Mouse (Mus musculus): ENCODE measurements around the gene Sh3bgrl. TPM values are rescaled to one million over a fixed set of nuclear protein-coding genes. Genes with fewer than 3 reads are reported as not detected.
A peak's percentile ranks its signal among the peaks of the same experiment; 100 is the strongest.

The Sh3bgrl gene
- polyA plus RNA-seq, 1 experiment from 2014 or later = 210 TPM

GRCm38 (mm10) chrX:109136306-109136705 lies 41.1 kb downstream of the Sh3bgrl start:
- no peak for ATAC-seq
- H3K9me3 ChIP-seq = no peaks in the 10 kb centered on the region
- no peak overlapping the region for H3K27ac ChIP-seq
- no peak overlapping the region for H3K4me2 ChIP-seq (replicated peaks)
- H3K36me3 ChIP-seq = no peaks in the 10 kb centered on the region
- H3K27me3 ChIP-seq = no peaks in the 10 kb centered on the region
- H3K9ac ChIP-seq (replicated peaks) = no peak overlapping the region
- H3K4me1 ChIP-seq (replicated peaks) = 0 out of 2 replicates have a peak, but pooled peaks cover 3% of the 10 kb centered on the region
- H3K4me3 ChIP-seq (replicated peaks) = no peak overlapping the region

- Histone ChIP-seq H3K4me2 (replicated peaks) (no peak overlapping the region), H3K9ac (replicated peaks) (no peak overlapping the region), H3K36me3 (no peaks in the 10 kb centered on the region), H3K4me1 (replicated peaks) (0 out of 2 replicates have a peak, but pooled peaks cover 3% of the 10 kb centered on the region), H3K9me3 (no peaks in the 10 kb centered on the region), H3K4me3 (replicated peaks) (no peak overlapping the region), H3K27ac (no peak overlapping the region), H3K27me3 (no peaks in the 10 kb centered on the region)
- no peak for ATAC-seq
- WGBS = 86% methylated on average over 2 of the region's 2 CpGs
Observed at GRCm38 (mm10) chrX:109136820-109137219, 41.7 kb downstream of the Sh3bgrl start.

- no peaks in the 10 kb centered on the region for H3K36me3 ChIP-seq
- no peak overlapping the region for H3K27ac ChIP-seq
- no peaks in the 10 kb centered on the region for H3K27me3 ChIP-seq
- no peak overlapping the region for H3K4me2 ChIP-seq (replicated peaks)
- H3K4me1 ChIP-seq (replicated peaks) = 0 out of 2 replicates have a peak, but pooled peaks cover 3% of the 10 kb centered on the region
- 80% methylated on average over 2 of the region's 2 CpGs for WGBS
- ATAC-seq = no peak
- no peak overlapping the region for H3K4me3 ChIP-seq (replicated peaks)
- no peak overlapping the region for H3K9ac ChIP-seq (replicated peaks)
- no peaks in the 10 kb centered on the region for H3K9me3 ChIP-seq
Observed at GRCm38 (mm10) chrX:109137295-109137694, 42.1 kb downstream of the Sh3bgrl start.

GRCm38 (mm10) chrX:109141337-109141870 lies 46.2 kb downstream of the Sh3bgrl start:
- whole genome bisulfite sequencing = 80% methylated on average over 1 of the region's 1 CpGs
- Histone ChIP-seq H3K4me2 (replicated peaks) (no peak overlapping the region), H3K9ac (replicated peaks) (no peak overlapping the region), H3K9me3 (no peaks in the 10 kb centered on the region), H3K36me3 (no peaks in the 10 kb centered on the region), H3K27me3 (no peaks in the 10 kb centered on the region), H3K27ac (no peak overlapping the region), H3K4me1 (replicated peaks) (no peaks in the 10 kb centered on the region), H3K4me3 (replicated peaks) (no peak overlapping the region)
- ATAC-seq = no peak

GRCm38 (mm10) chrX:109142281-109142680 lies 47.1 kb downstream of the Sh3bgrl start:
- WGBS = 78% methylated on average over 4 of the region's 4 CpGs

GRCm38 (mm10) chrX:109145779-109146178 lies 50.6 kb downstream of the Sh3bgrl start:
- 91% methylated on average over 6 of the region's 6 CpGs for WGBS
- ATAC-seq = no peak
- H3K27ac ChIP-seq = no peak overlapping the region

More at GRCm38 (mm10) chrX:109142281-109142680, 47.1 kb downstream of the Sh3bgrl start:
- Histone ChIP-seq H3K9ac (replicated peaks) (no peak overlapping the region), H3K36me3 (no peaks in the 10 kb centered on the region), H3K27me3 (no peaks in the 10 kb centered on the region), H3K9me3 (no peaks in the 10 kb centered on the region), H3K27ac (no peak overlapping the region), H3K4me2 (replicated peaks) (no peak overlapping the region), H3K4me1 (replicated peaks) (no peaks in the 10 kb centered on the region), H3K4me3 (replicated peaks) (no peak overlapping the region)
- no peak for ATAC-seq

GRCm38 (mm10) chrX:109147108-109147507 lies 51.9 kb downstream of the Sh3bgrl start:
- no peak overlapping the region for H3K27ac ChIP-seq
- no peak overlapping the region for H3K9ac ChIP-seq (replicated peaks)
- no peak for ATAC-seq
- no peak overlapping the region for H3K4me2 ChIP-seq (replicated peaks)
- H3K4me1 ChIP-seq (replicated peaks) = no peaks in the 10 kb centered on the region
- WGBS = 93% methylated on average over 3 of the region's 3 CpGs
- H3K36me3 ChIP-seq = no peaks in the 10 kb centered on the region
- H3K9me3 ChIP-seq = no peaks in the 10 kb centered on the region
- H3K4me3 ChIP-seq (replicated peaks) = no peak overlapping the region
- H3K27me3 ChIP-seq = no peaks in the 10 kb centered on the region

More at GRCm38 (mm10) chrX:109145779-109146178, 50.6 kb downstream of the Sh3bgrl start:
- no peaks in the 10 kb centered on the region for H3K9me3 ChIP-seq
- H3K27me3 ChIP-seq = no peaks in the 10 kb centered on the region
- H3K36me3 ChIP-seq = no peaks in the 10 kb centered on the region
- H3K4me2 ChIP-seq (replicated peaks) = no peak overlapping the region
- no peak overlapping the region for H3K4me3 ChIP-seq (replicated peaks)
- H3K4me1 ChIP-seq (replicated peaks) = no peaks in the 10 kb centered on the region
- no peak overlapping the region for H3K9ac ChIP-seq (replicated peaks)

GRCm38 (mm10) chrX:109151228-109151627 lies 56.1 kb downstream of the Sh3bgrl start:
- Histone ChIP-seq H3K4me3 (replicated peaks) (no peak overlapping the region), H3K27me3 (no peaks in the 10 kb centered on the region), H3K4me2 (replicated peaks) (no peak overlapping the region), H3K4me1 (replicated peaks) (no peaks in the 10 kb centered on the region), H3K9ac (replicated peaks) (no peak overlapping the region), H3K36me3 (peaks cover 4% of the 10 kb centered on the region; the same call in 1 of the 2 replicates), H3K9me3 (no peaks in the 10 kb centered on the region), H3K27ac (no peak overlapping the region)
- 97% methylated on average over 2 of the region's 2 CpGs for WGBS
- ATAC-seq = no peak

- no peak for ATAC-seq
- Histone ChIP-seq H3K4me2 (replicated peaks) (no peak overlapping the region), H3K9ac (replicated peaks) (no peak overlapping the region), H3K4me3 (replicated peaks) (no peak overlapping the region), H3K9me3 (no peaks in the 10 kb centered on the region), H3K27ac (no peak overlapping the region), H3K4me1 (replicated peaks) (no peaks in the 10 kb centered on the region), H3K27me3 (no peaks in the 10 kb centered on the region), H3K36me3 (no peaks in the 10 kb centered on the region)
- WGBS = 79% methylated on average over 1 of the region's 1 CpGs
Observed at GRCm38 (mm10) chrX:109160326-109160725, 65.2 kb downstream of the Sh3bgrl start.

GRCm38 (mm10) chrX:109160901-109161300 lies 65.7 kb downstream of the Sh3bgrl start:
- ATAC-seq = no peak
- H3K9ac ChIP-seq (replicated peaks) = no peak overlapping the region
- H3K9me3 ChIP-seq = no peaks in the 10 kb centered on the region
- H3K27me3 ChIP-seq = no peaks in the 10 kb centered on the region
- H3K4me3 ChIP-seq (replicated peaks) = no peak overlapping the region
- WGBS = 85% methylated on average over 4 of the region's 4 CpGs
- H3K36me3 ChIP-seq = no peaks in the 10 kb centered on the region
- H3K4me2 ChIP-seq (replicated peaks) = no peak overlapping the region
- H3K4me1 ChIP-seq (replicated peaks) = no peaks in the 10 kb centered on the region
- no peak overlapping the region for H3K27ac ChIP-seq

- WGBS = 79% methylated on average over 2 of the region's 2 CpGs
- Histone ChIP-seq H3K27ac (no peak overlapping the region), H3K4me1 (replicated peaks) (no peaks in the 10 kb centered on the region), H3K4me3 (replicated peaks) (no peak overlapping the region), H3K9ac (replicated peaks) (no peak overlapping the region), H3K9me3 (no peaks in the 10 kb centered on the region), H3K36me3 (no peaks in the 10 kb centered on the region), H3K4me2 (replicated peaks) (no peak overlapping the region), H3K27me3 (no peaks in the 10 kb centered on the region)
- ATAC-seq = 0 out of 2 replicates have a peak, but pooled peaks have one; percentile 27
Observed at GRCm38 (mm10) chrX:109175038-109175437, 79.9 kb downstream of the Sh3bgrl start.

GRCm38 (mm10) chrX:109175470-109175869 lies 80.3 kb downstream of the Sh3bgrl start:
- H3K9ac ChIP-seq (replicated peaks) = no peak overlapping the region
- no peak overlapping the region for H3K27ac ChIP-seq
- ATAC-seq = 0 out of 2 replicates have a peak, but pooled peaks have one; percentile 20
- H3K4me2 ChIP-seq (replicated peaks) = no peak overlapping the region
- no peaks in the 10 kb centered on the region for H3K9me3 ChIP-seq
- H3K36me3 ChIP-seq = no peaks in the 10 kb centered on the region
- H3K4me3 ChIP-seq (replicated peaks) = no peak overlapping the region
- whole genome bisulfite sequencing = 44% methylated on average over 3 of the region's 3 CpGs
- H3K27me3 ChIP-seq = no peaks in the 10 kb centered on the region
- no peaks in the 10 kb centered on the region for H3K4me1 ChIP-seq (replicated peaks)
